Comparison of ENCODE assay signal across 27 mouse cellular contexts in the genomic region with DNA sequence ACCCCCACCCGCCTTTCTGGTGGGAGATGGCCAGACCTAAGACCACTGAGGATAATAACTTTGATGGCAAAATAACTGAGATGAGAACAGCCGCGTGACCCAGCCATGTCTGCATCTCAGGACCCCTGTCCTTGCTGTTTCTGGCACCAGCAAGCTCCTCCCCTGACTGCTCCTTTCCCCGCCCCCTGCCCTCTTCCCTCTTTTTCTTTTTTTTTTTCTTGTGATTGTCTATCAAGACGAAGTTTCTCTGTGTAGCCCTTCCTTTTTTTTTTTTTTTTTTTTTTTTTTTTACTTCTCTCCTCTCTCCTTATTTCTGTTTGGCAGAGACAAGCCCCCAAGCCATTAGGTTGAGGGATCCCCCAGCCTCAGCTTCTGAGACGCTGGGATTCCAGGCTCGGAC. TPM values are rescaled to one million over a fixed set of nuclear protein-coding genes. Genes with fewer than 3 reads are reported as not detected.
DNase-seq lines count a peak whose midpoint lies in the region; ATAC-seq and TF ChIP-seq lines count a peak whose summit lies in the region.
"Had no signal": no experiment of that assay in that cellular context is flagged by ENCODE, and none has a peak within 500 bp of the region (broad histone marks: within the 10 kb centered on the region; RNA-seq: fewer than 3 reads in every experiment).

No protein-coding gene starts in this region.

- H3K36me3 ChIP-seq in midbrain, embryonic 10.5 days: no peaks in the 10 kb centered on the region
- no peaks in the 10 kb centered on the region for H3K36me3 ChIP-seq in midbrain, embryonic 14.5 days (ENCODE audit: control insufficient read depth, insufficient read depth, low read length)
- no peaks in the 10 kb centered on the region for H3K36me3 ChIP-seq in liver, embryonic 15.5 days (replicated peaks)
- no peaks in the 10 kb centered on the region for H3K36me3 ChIP-seq in thymus, adult 2 months (ENCODE audit: control insufficient read depth, insufficient read depth, low read length)
- H3K36me3 ChIP-seq: forebrain, embryonic 15.5 days; G1E; heart, embryonic 12.5 days; hindbrain, embryonic 12.5 days; lung, embryonic 15.5 days had no signal

- H3K4me1 ChIP-seq in midbrain, embryonic 10.5 days: peaks cover 26% of the 10 kb centered on the region
- no peaks in the 10 kb centered on the region for H3K4me1 ChIP-seq in midbrain, embryonic 14.5 days (ENCODE audit: control insufficient read depth, insufficient read depth, low read length)
- peaks cover 69% of the 10 kb centered on the region for H3K4me1 ChIP-seq in liver, embryonic 15.5 days (replicated peaks)
- no peaks in the 10 kb centered on the region for H3K4me1 ChIP-seq in thymus, adult 2 months (replicated peaks; ENCODE audit: control insufficient read depth, insufficient read depth, low read length)
- H3K4me1 ChIP-seq: lung, embryonic 15.5 days had no signal

- 0 out of 2 replicates have a peak, but pooled peaks cover 5% of the 10 kb centered on the region for H3K27me3 ChIP-seq in midbrain, embryonic 10.5 days (ENCODE audit: low read depth, poor library complexity, severe bottlenecking)
- no peaks in the 10 kb centered on the region for H3K27me3 ChIP-seq in midbrain, embryonic 14.5 days (ENCODE audit: control insufficient read depth, insufficient read depth, low read length)
- no peaks in the 10 kb centered on the region for H3K27me3 ChIP-seq in liver, embryonic 15.5 days
- H3K27me3 ChIP-seq in thymus, adult 2 months (ENCODE audit: control insufficient read depth, insufficient read depth, low read length): no peaks in the 10 kb centered on the region
- H3K27me3 ChIP-seq: forebrain, embryonic 15.5 days; heart, embryonic 12.5 days; hindbrain, embryonic 12.5 days; lung, embryonic 15.5 days had no signal

- peaks cover 11% of the 10 kb centered on the region for H3K9me3 ChIP-seq in midbrain, embryonic 10.5 days (replicated peaks)
- no peaks in the 10 kb centered on the region for H3K9me3 ChIP-seq in midbrain, embryonic 14.5 days (ENCODE audit: control insufficient read depth, low read length)
- H3K9me3 ChIP-seq in liver, embryonic 15.5 days (replicated peaks): no peaks in the 10 kb centered on the region
- H3K9me3 ChIP-seq: forebrain, embryonic 15.5 days; hindbrain, embryonic 12.5 days; lung, embryonic 15.5 days had no signal

- TF ChIP-seq CTCF in thymus, adult 2 months (IDR thresholded peaks at IDR 0.05; ENCODE audit: borderline replicate concordance, control insufficient read depth, extremely low read depth, insufficient read depth, low read length, poor library complexity): no peak

- WGBS in midbrain, embryonic 10.5 days: 61% methylated on average over 7 of the region's 7 CpGs
- 58% methylated on average over 7 of the region's 7 CpGs for WGBS in midbrain, embryonic 14.5 days
- WGBS in liver, embryonic 15.5 days (ENCODE audit: insufficient replicate concordance): 63% methylated on average over 7 of the region's 7 CpGs
- WGBS in thymus, adult 2 months: 80% methylated on average over 7 of the region's 7 CpGs

- TF ChIP-seq POLR2A in thymus, adult 2 months (IDR thresholded peaks at IDR 0.05; ENCODE audit: control insufficient read depth, extremely low read depth, insufficient read depth, low read length, poor library complexity): no peak

- peak overlapping the region; percentile 69 for H3K27ac ChIP-seq in midbrain, embryonic 10.5 days (replicated peaks)
- H3K27ac ChIP-seq in midbrain, embryonic 14.5 days (replicated peaks; ENCODE audit: low read depth, low read length): no peak overlapping the region
- peak overlapping the region; percentile 100 for H3K27ac ChIP-seq in liver, embryonic 15.5 days (replicated peaks)
- no peak overlapping the region for H3K27ac ChIP-seq in thymus, adult 2 months (ENCODE audit: control insufficient read depth, insufficient read depth, low read length)
- H3K27ac ChIP-seq: forebrain, embryonic 15.5 days; hindbrain, embryonic 12.5 days; left cerebral cortex, adult 2 months; lung, embryonic 15.5 days had no signal

- no peak for DNase-seq in midbrain, embryonic 10.5 days (ENCODE audit: low spot score)
- DNase-seq in midbrain, embryonic 14.5 days: no peak
- peak; percentile 71 for DNase-seq in R1 (ENCODE audit: low read depth, low spot score)
- DNase-seq in neural tube, embryonic 10.5 days (ENCODE audit: extremely low spot score, low spot score): no peak
- no peak for DNase-seq in thymus, adult 2 months
- no peak for DNase-seq in right cerebral cortex, postnatal 14 days
- DNase-seq: adrenal gland, postnatal 14 days; B cell, adult 2 months; cerebellum, adult 2 months; cerebellum, postnatal 25 days; embryo, embryonic 11 days; gastrocnemius, postnatal 10 days; heart, adult 18-20 months; heart, postnatal 10 days; kidney, adult 11 months; lung, postnatal 36 days; thymus, adult 18-20 months had no signal

- H3K4me3 ChIP-seq in midbrain, embryonic 10.5 days: no peak overlapping the region
- no peak overlapping the region for H3K4me3 ChIP-seq in midbrain, embryonic 14.5 days (replicated peaks; ENCODE audit: low read depth, low read length)
- H3K4me3 ChIP-seq in liver, embryonic 15.5 days (replicated peaks): no peak overlapping the region
- no peak overlapping the region for H3K4me3 ChIP-seq in thymus, adult 2 months (ENCODE audit: control insufficient read depth, insufficient read depth, low read length)
- H3K4me3 ChIP-seq: forebrain, embryonic 15.5 days; heart, embryonic 12.5 days; hindbrain, embryonic 12.5 days; left cerebral cortex, adult 2 months; lung, embryonic 15.5 days; myocyte had no signal

- H3K9ac ChIP-seq in midbrain, embryonic 14.5 days (replicated peaks; ENCODE audit: low read length): no peak overlapping the region
- H3K9ac ChIP-seq in liver, embryonic 15.5 days: 0 out of 2 replicates have a peak overlapping the region, but pooled peaks have one; percentile 57
- H3K9ac ChIP-seq: forebrain, embryonic 15.5 days; heart, embryonic 12.5 days; lung, embryonic 15.5 days had no signal

- H3K4me2 ChIP-seq in midbrain, embryonic 14.5 days (ENCODE audit: low read length): no peak overlapping the region
- no peak overlapping the region for H3K4me2 ChIP-seq in liver, embryonic 15.5 days
- H3K4me2 ChIP-seq: forebrain, embryonic 15.5 days; heart, embryonic 12.5 days; hindbrain, embryonic 12.5 days; lung, embryonic 15.5 days had no signal

- ATAC-seq in midbrain, embryonic 14.5 days (ENCODE audit: low FRiP score, low TSS enrichment): no peak
- no peak for ATAC-seq in liver, embryonic 15.5 days (ENCODE audit: insufficient read depth)
- ATAC-seq: forebrain, embryonic 15.5 days; midbrain, embryonic 16.5 days had no signal

RNA-seq across cellular contexts. Expression of gene Phospho1, which starts 13.5 kb away (rescaled TPM):
- 0.30 TPM in 1 of 2 replicates, not detected in the other for polyA plus RNA-seq in midbrain, embryonic 10.5 days (2016; fragmentation: Nextera tagmentation; extraction: Ambion mirVana)
- 0.33 TPM in 1 of 2 replicates, not detected in the other for polyA plus RNA-seq in midbrain, embryonic 14.5 days (2014; fragmentation: Nextera tagmentation; extraction: Ambion mirVana)
- 6.4 and 7.1 TPM in 2 replicates for polyA plus RNA-seq in liver, embryonic 15.5 days (2015; fragmentation: Nextera tagmentation; extraction: Ambion mirVana)
- polyA plus RNA-seq in thymus, adult 2 months (2012; rRNA removed): 24.9 and 42.7 TPM in 2 replicates
- polyA plus RNA-seq: forebrain, embryonic 15.5 days; hindbrain, embryonic 12.5 days; kidney, embryonic 16.5 days had no signal

RNA-seq across cellular contexts. Expression of gene Gngt2, which starts 26.2 kb away (rescaled TPM):
- 4.4 and 6.1 TPM in 2 replicates for polyA plus RNA-seq in midbrain, embryonic 10.5 days (2016; fragmentation: Nextera tagmentation; extraction: Ambion mirVana)
- 1.8 TPM in 2 replicates for polyA plus RNA-seq in midbrain, embryonic 14.5 days (2014; fragmentation: Nextera tagmentation; extraction: Ambion mirVana)
- polyA plus RNA-seq in liver, embryonic 15.5 days (2015; fragmentation: Nextera tagmentation; extraction: Ambion mirVana): 20.1 and 22.1 TPM in 2 replicates
- polyA plus RNA-seq in thymus, adult 2 months (2012; rRNA removed): 28.6 and 32.5 TPM in 2 replicates

RNA-seq across cellular contexts. Expression of gene Abi3, which starts 31.4 kb away (rescaled TPM):
- polyA plus RNA-seq in midbrain, embryonic 10.5 days (2016; fragmentation: Nextera tagmentation; extraction: Ambion mirVana): 3.5 and 3.6 TPM in 2 replicates
- polyA plus RNA-seq in midbrain, embryonic 14.5 days (2014; fragmentation: Nextera tagmentation; extraction: Ambion mirVana): 0.26 and 0.64 TPM in 2 replicates
- 6.9 and 7.0 TPM in 2 replicates for polyA plus RNA-seq in liver, embryonic 15.5 days (2015; fragmentation: Nextera tagmentation; extraction: Ambion mirVana)
- 606 and 690 TPM in 2 replicates for polyA plus RNA-seq in thymus, adult 2 months (2012; rRNA removed)

Comparison
In these comparisons a context has a peak if more than half of its experiments do, and no peak if none do; other contexts are left out.
1. H3K27ac ChIP-seq: peak in midbrain, embryonic 10.5 days (single experiment) and liver, embryonic 15.5 days (single experiment); none in midbrain, embryonic 14.5 days (single experiment) and thymus, adult 2 months (single experiment).
2. RNA of gene Abi3, which starts 31.4 kb away (polyA plus RNA-seq): 606 to 690 TPM in thymus, adult 2 months; 6.9 to 7.0 TPM in liver, embryonic 15.5 days, 3.5 to 3.6 TPM in midbrain, embryonic 10.5 days and 0.26 to 0.64 TPM in midbrain, embryonic 14.5 days; every median in the first group is over 10 times any median in the second.